Mouse (Mus musculus): Measurements from ENCODE around the gene Mypop.

- TF ChIP-seq CTCF (IDR thresholded peaks at IDR 0.05; ENCODE audit: extremely low read depth, insufficient read depth, insufficient read length, insufficient replicate concordance): no peak
- no peak for TF ChIP-seq POLR2A (IDR thresholded peaks at IDR 0.05; ENCODE audit: low read depth, low read length)
These were observed 30.0 kb downstream of the Mypop start for GRCm38 (mm10) chr7:19021048-19021447.

All from spleen, adult 2 months (tissue).